Mouse (Mus musculus) limb, embryonic 12.5 days (tissue): ENCODE results near the gene Ramp3. TPM values are rescaled to one million over a fixed set of nuclear protein-coding genes. Genes with fewer than 3 reads are reported as not detected.

ENCODE experiments used
- ATAC-seq: fragments of 200-750 bp; cut with Nextera tagmentation; 2 replicates; pipeline ENCODE4 v1.8.0; 2017; ENCODE audit warnings: low read depth, moderate TSS enrichment; ENCODE audit not compliant: insufficient number of reproducible peaks, insufficient read depth, low FRiP score, low TSS enrichment
- H3K27ac ChIP-seq: fragments of 300-500 bp; sonication (generic); 2 replicates; pipeline ENCODE4 v1.5.1; 2016; ENCODE audit warnings: mild to moderate bottlenecking, moderate library complexity
- H3K27me3 ChIP-seq: fragments of 300-500 bp; sonication (generic); 2 replicates; pipeline ENCODE4 v1.6.1; 2016; ENCODE audit warnings: mild to moderate bottlenecking, moderate library complexity
- H3K36me3 ChIP-seq: fragments of 300-500 bp; sonication (generic); 2 replicates; pipeline ENCODE4 v1.6.1; 2016; ENCODE audit warnings: mild to moderate bottlenecking, moderate library complexity
- H3K4me1 ChIP-seq: fragments of 300-500 bp; sonication (generic); replicated peaks from 2 replicates; pipeline ENCODE4 v1.6.1; 2016
- H3K4me2 ChIP-seq: fragments of 300-500 bp; sonication (generic); 2 replicates; pipeline ENCODE4 v1.6.1; 2016; ENCODE audit warnings: mild to moderate bottlenecking, moderate library complexity
- H3K4me3 ChIP-seq: fragments of 300-500 bp; sonication (generic); replicated peaks from 2 replicates; pipeline ENCODE4 v1.5.1; 2016; ENCODE audit warnings: mild to moderate bottlenecking
- H3K9ac ChIP-seq: fragments of 300-500 bp; sonication (generic); replicated peaks from 2 replicates; pipeline ENCODE4 v1.6.1; 2016; ENCODE audit warnings: mild to moderate bottlenecking, moderate library complexity
- H3K9me3 ChIP-seq: fragments of 300-500 bp; sonication (generic); 2 replicates; pipeline ENCODE4 v1.6.1; 2016; ENCODE audit warnings: mild to moderate bottlenecking, moderate library complexity
- WGBS: fragments of 180-500 bp; shearing (Covaris S2); methylation state at CpG from one replicate; pipeline ENCODE4 v1.1.7; 2016; 5-methylcytosine and 5-hydroxymethylcytosine counted together
- polyA plus RNA-seq: library from polyadenylated mRNA; unstranded; fragments of >200 nt; fragmentation: Nextera tagmentation; extraction: Ambion mirVana; gene quantifications from 2 replicates; pipeline ENCODE4 v1.2.1, GENCODE M21; 2016

Gene Ramp3
- polyA plus RNA-seq, 1 experiment from 2014 or later, result 4.4 TPM

DNA sequence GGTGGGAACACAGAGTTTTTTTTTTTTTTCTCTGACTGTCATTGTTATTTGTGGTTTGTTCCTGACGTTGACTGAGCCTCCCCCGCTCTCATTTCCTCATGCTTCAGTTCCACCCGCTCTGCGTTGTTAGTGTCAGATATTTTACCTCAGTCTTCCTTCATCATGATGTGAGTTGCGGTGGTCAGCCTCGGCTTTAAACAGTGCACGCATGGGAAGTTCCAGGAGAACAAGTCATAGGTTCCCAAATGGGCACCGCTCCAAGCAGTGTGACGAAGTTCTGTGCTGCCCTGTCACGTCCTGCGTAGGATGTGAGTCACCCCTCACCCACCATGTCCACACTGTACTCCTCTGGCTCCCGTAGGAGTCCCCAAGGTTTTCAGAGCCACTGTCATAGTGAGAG is 36.9 kb downstream of the Ramp3 start:
- no peak overlapping the region for H3K4me2 ChIP-seq
- no peaks in the 10 kb centered on the region for H3K36me3 ChIP-seq
- H3K27ac ChIP-seq, result no peak overlapping the region
- H3K4me1 ChIP-seq, result no peaks in the 10 kb centered on the region
- no peak overlapping the region for H3K4me3 ChIP-seq
- no peak overlapping the region for H3K9ac ChIP-seq
- no peaks in the 10 kb centered on the region for H3K9me3 ChIP-seq
- WGBS, result 76% methylated on average over 12 of the region's 12 CpGs
- no peaks in the 10 kb centered on the region for H3K27me3 ChIP-seq
- ATAC-seq, result no peak

DNA sequence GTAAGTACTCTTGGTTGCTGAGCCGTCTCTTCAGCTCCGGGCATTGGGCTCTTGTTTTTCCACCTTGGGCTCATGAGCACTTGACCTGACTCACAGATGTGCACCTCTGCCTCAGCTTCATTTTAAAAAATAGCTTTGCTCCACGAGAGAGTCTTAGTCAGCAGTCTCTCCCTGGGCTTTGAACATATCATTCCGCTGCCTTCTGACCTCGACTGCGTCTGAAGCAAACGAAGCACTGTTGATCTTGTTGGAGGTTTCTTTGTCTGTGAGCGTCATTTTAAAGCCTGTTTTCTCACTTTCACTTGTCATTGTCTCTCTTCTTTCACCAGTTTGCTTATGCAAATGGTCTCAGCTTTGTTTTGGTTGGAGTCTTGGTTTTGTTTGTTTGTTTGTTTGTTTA is 38.2 kb downstream of the Ramp3 start:
- H3K27ac ChIP-seq, result no peak overlapping the region
- ATAC-seq, result no peak
- H3K4me1 ChIP-seq, result no peaks in the 10 kb centered on the region
- no peaks in the 10 kb centered on the region for H3K27me3 ChIP-seq
- no peak overlapping the region for H3K4me3 ChIP-seq
- WGBS, result 75% methylated on average over 8 of the region's 8 CpGs
- no peak overlapping the region for H3K4me2 ChIP-seq
- no peak overlapping the region for H3K9ac ChIP-seq
- H3K9me3 ChIP-seq, result no peaks in the 10 kb centered on the region
- H3K36me3 ChIP-seq, result no peaks in the 10 kb centered on the region

DNA sequence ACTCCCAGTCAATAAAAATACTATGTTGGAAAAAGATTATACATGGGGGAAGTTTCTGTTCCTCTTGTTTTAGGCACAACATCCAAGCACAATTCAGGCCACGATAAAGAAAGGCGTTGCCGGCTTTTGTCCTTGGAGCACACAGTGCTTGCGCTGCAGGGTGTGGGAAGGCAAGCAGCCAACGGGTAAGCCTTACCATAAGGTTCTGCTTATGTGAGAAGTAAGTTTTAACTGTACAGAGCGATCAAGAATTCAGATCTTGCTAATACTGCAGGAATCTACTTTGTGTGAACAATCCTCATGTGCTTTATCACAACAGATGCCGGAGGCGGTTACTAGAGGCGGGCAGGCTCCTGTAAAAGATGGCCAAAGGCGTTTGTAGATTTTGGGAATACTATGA is 39.4 kb downstream of the Ramp3 start:
- Histone ChIP-seq H3K4me2 (no peak overlapping the region), H3K27me3 (no peaks in the 10 kb centered on the region), H3K4me1 (no peaks in the 10 kb centered on the region), H3K4me3 (no peak overlapping the region), H3K27ac (no peak overlapping the region), H3K9ac (no peak overlapping the region), H3K9me3 (no peaks in the 10 kb centered on the region), H3K36me3 (no peaks in the 10 kb centered on the region)
- no peak for ATAC-seq
- WGBS, result 91% methylated on average over 10 of the region's 10 CpGs

DNA sequence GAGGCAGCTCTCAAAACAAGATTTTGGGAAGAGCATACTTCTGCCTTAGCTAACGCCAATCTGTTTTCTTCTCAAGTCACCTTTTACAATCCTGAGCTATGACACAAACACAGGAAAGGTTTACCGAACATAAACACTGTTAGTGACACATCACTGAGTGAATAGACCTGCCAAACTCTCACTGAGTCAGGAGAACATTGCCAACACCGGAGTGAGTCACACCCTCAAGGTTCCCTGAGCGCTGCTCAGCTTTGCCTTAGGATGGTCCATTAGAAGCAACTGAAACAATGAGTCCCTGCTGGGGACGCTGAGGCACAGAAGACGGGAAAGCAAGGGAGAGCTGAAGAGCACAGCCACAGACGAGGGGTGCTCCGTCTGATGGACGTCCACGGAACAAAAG is 40.0 kb downstream of the Ramp3 start:
- Histone ChIP-seq H3K4me3 (no peak overlapping the region), H3K9ac (no peak overlapping the region), H3K27me3 (no peaks in the 10 kb centered on the region), H3K9me3 (no peaks in the 10 kb centered on the region), H3K4me2 (no peak overlapping the region), H3K27ac (no peak overlapping the region), H3K4me1 (no peaks in the 10 kb centered on the region), H3K36me3 (no peaks in the 10 kb centered on the region)
- no peak for ATAC-seq
- 89% methylated on average over 10 of the region's 10 CpGs for WGBS

DNA sequence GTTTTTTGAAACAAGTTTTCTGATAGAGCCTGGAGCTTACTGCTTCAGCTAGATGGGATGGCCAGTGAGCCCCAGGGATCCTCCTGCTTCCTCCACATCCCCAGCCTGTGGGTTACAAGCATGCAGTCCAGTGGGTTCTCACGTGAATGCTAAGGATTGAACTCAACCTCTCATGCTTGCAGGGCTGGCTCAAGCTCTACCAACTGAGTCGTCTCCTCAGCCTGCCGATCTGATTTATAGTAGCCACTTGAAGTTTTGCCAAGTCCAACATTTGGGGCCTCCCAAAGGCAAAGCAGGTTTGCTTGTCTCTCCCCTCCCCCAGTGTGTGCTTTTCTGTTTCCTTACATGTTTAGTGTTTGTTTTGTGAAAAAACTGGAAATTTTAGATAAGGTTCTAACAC is 43.9 kb downstream of the Ramp3 start:
- Histone ChIP-seq H3K9ac (no peak overlapping the region), H3K9me3 (no peaks in the 10 kb centered on the region), H3K4me1 (no peaks in the 10 kb centered on the region), H3K36me3 (no peaks in the 10 kb centered on the region), H3K4me3 (no peak overlapping the region), H3K27ac (no peak overlapping the region), H3K4me2 (no peak overlapping the region), H3K27me3 (no peaks in the 10 kb centered on the region)
- WGBS, result 44% methylated on average over 3 of the region's 3 CpGs
- ATAC-seq, result no peak

DNA sequence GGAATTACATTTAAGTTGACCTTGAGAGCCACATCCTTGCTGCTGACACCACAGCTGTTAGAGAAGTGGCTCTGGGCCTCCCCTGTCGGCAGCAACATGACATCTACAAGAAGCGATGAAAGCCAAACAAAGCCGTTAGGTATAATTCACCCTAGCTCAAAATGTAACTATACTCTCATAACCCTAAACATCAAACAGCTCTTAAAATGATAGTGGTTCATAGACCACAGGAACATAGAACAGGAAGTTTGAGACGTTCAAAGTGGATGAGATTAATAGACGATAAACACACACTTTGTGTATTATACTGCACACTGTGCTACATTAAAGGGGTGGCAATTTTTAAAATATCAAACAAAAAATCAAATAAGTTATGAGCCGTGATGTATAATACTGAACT is 46.5 kb downstream of the Ramp3 start:
- H3K4me1 ChIP-seq, result no peaks in the 10 kb centered on the region
- no peak for ATAC-seq
- no peaks in the 10 kb centered on the region for H3K36me3 ChIP-seq
- no peak overlapping the region for H3K9ac ChIP-seq
- H3K4me3 ChIP-seq, result no peak overlapping the region
- no peak overlapping the region for H3K27ac ChIP-seq
- no peaks in the 10 kb centered on the region for H3K27me3 ChIP-seq
- no peaks in the 10 kb centered on the region for H3K9me3 ChIP-seq
- 84% methylated on average over 6 of the region's 6 CpGs for WGBS
- H3K4me2 ChIP-seq, result no peak overlapping the region

DNA sequence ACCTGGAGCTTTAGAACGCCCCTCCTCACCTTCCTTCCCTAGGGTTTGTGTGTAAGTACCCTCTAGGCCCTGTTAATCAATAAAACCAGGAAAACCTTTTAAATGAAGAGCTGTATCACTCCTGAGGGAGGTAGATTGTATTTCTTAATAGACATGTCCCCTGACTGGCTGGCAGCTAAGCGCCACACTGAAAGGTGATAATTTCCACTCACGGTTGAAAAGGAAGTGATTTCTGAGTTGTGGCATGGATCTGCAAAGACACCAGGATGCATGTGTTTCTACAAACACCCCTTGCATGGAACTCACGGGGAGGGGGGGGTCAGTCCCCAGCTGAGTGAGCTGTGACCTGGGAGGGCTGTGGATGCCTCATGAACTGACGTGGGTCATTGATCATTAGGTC is 47.2 kb downstream of the Ramp3 start:
- Histone ChIP-seq H3K4me2 (no peak overlapping the region), H3K4me1 (no peaks in the 10 kb centered on the region), H3K36me3 (no peaks in the 10 kb centered on the region), H3K27me3 (no peaks in the 10 kb centered on the region), H3K4me3 (no peak overlapping the region), H3K9ac (no peak overlapping the region), H3K27ac (no peak overlapping the region), H3K9me3 (no peaks in the 10 kb centered on the region)
- 71% methylated on average over 5 of the region's 5 CpGs for WGBS
- ATAC-seq, result no peak

DNA sequence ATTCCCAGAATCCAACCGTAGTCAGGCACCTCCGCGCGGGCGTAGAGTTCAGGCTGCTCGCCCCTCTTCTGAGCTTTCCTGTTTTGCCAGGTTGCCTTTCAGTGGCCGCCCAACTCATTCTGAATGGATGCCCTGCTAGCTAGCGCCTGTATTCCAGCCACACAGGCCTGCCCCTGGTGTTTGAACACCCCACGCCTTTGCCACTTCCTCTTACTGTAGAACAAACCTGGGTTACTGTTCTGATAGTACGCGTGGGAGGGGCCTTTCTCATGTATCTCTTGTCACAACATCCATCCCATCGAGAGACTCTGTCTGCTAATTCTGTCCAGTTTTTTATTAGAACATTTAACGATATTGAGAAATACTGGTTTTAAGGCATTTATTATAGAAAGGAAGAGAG is 48.5 kb downstream of the Ramp3 start:
- 91% methylated on average over 13 of the region's 13 CpGs for whole genome bisulfite sequencing
- H3K4me3 ChIP-seq, result no peak overlapping the region

DNA sequence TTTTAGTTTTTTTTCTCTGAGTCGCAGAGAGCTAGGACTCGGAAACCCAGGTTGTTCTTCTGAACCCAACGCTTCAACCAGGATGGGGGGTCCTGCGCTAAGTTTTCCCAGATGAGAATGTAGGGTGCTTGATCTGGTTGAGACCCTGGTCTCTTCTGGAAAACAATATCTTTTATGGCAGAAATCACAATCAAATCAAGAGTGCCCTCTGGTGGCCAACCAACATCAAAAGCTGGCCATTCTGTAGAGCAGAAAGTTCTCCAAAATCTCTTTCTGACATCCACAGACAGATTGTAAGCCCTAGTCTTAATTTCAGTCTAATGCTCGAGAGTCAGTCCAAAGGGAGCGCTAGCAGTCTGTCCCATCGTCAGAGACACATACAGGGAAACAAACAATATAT is 50.1 kb downstream of the Ramp3 start:
- WGBS, result 92% methylated on average over 7 of the region's 7 CpGs
- H3K9me3 ChIP-seq, result no peaks in the 10 kb centered on the region
- H3K36me3 ChIP-seq, result no peaks in the 10 kb centered on the region

More for the DNA sequence above, 48.5 kb downstream of the Ramp3 start:
- no peak for ATAC-seq
- Histone ChIP-seq H3K4me2 (no peak overlapping the region), H3K27me3 (no peaks in the 10 kb centered on the region), H3K36me3 (no peaks in the 10 kb centered on the region), H3K4me1 (no peaks in the 10 kb centered on the region), H3K9ac (no peak overlapping the region), H3K27ac (no peak overlapping the region), H3K9me3 (no peaks in the 10 kb centered on the region)

DNA sequence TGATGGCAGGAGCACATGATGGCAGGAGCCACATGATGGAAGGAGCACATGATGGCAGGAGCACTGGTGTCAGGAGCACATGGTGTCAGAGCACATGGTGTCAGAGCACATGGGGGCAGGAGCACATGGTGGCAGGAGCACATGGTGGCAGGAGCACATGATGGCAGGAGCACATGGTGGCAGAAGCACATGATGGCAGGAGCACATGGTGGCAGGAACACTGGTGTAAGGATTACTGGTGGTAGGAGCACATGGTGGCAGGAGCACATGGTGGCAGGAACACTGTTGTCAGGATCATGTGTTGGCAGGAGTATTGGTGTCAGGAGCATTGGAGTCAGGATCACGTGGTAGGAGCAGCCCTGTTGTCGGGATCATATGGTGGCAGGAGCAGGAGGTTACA is 52.1 kb downstream of the Ramp3 start:
- Histone ChIP-seq H3K9ac (no peak overlapping the region), H3K4me2 (no peak overlapping the region), H3K36me3 (no peaks in the 10 kb centered on the region), H3K4me3 (no peak overlapping the region), H3K27ac (no peak overlapping the region), H3K9me3 (no peaks in the 10 kb centered on the region), H3K27me3 (no peaks in the 10 kb centered on the region), H3K4me1 (no peaks in the 10 kb centered on the region)
- ATAC-seq, result no peak
- 77% methylated on average over 2 of the region's 2 CpGs for WGBS

More for the DNA sequence above, 50.1 kb downstream of the Ramp3 start:
- no peaks in the 10 kb centered on the region for H3K4me1 ChIP-seq
- no peak overlapping the region for H3K4me2 ChIP-seq
- H3K27me3 ChIP-seq, result no peaks in the 10 kb centered on the region
- ATAC-seq, result no peak
- no peak overlapping the region for H3K27ac ChIP-seq
- no peak overlapping the region for H3K4me3 ChIP-seq
- no peak overlapping the region for H3K9ac ChIP-seq

DNA sequence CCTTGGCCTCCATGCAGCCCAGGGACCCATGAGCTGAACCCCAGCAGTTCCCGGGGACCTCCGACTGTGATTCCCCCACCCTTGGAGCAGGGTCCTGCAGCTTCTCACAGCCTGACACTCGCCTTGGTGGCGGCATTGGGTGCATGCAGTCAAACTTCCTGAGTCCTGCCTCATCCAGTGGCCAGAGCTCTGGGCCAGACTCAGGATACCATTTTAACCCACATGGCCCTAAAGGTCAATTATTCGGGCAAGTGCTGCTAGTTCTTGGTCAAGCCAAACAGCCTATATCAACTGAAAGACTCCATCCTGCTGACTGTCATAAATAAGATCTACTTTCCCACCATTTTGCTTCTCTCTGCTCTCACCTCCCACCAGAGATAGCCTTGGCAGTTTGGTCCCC is 62.4 kb downstream of the Ramp3 start:
- no peaks in the 10 kb centered on the region for H3K36me3 ChIP-seq
- no peak overlapping the region for H3K27ac ChIP-seq
- WGBS, result 82% methylated on average over 5 of the region's 5 CpGs
- ATAC-seq, result no peak
- H3K27me3 ChIP-seq, result no peaks in the 10 kb centered on the region
- no peaks in the 10 kb centered on the region for H3K9me3 ChIP-seq
- no peak overlapping the region for H3K9ac ChIP-seq
- no peak overlapping the region for H3K4me3 ChIP-seq
- H3K4me2 ChIP-seq, result no peak overlapping the region
- no peaks in the 10 kb centered on the region for H3K4me1 ChIP-seq

DNA sequence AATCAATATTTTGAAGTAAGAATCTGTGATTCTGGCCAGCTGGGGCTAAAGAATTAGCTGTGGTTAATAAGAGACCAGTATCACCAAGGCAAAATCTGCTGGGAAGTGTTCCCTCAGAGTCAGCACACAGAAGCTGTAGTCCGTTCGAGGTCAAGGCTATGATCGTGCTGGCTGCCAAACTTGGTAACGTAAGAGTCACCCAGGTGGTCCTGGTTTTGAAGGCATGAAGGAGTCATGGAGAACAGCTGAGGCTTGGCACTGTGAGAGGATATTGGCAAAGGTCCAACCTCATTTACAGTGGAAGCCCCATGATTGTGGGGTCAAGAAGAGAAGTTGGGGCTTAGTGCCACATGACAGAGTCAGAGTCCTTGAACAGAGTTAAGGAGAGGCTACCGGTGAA is 68.6 kb downstream of the Ramp3 start:
- Histone ChIP-seq H3K4me3 (no peak overlapping the region), H3K4me2 (no peak overlapping the region), H3K9me3 (no peaks in the 10 kb centered on the region), H3K36me3 (no peaks in the 10 kb centered on the region), H3K27me3 (no peaks in the 10 kb centered on the region), H3K4me1 (no peaks in the 10 kb centered on the region), H3K9ac (no peak overlapping the region), H3K27ac (no peak overlapping the region)
- WGBS, result 88% methylated on average over 5 of the region's 5 CpGs
- no peak for ATAC-seq
